8 mouse cellular contexts compared by ENCODE assay signal in the genomic region with DNA sequence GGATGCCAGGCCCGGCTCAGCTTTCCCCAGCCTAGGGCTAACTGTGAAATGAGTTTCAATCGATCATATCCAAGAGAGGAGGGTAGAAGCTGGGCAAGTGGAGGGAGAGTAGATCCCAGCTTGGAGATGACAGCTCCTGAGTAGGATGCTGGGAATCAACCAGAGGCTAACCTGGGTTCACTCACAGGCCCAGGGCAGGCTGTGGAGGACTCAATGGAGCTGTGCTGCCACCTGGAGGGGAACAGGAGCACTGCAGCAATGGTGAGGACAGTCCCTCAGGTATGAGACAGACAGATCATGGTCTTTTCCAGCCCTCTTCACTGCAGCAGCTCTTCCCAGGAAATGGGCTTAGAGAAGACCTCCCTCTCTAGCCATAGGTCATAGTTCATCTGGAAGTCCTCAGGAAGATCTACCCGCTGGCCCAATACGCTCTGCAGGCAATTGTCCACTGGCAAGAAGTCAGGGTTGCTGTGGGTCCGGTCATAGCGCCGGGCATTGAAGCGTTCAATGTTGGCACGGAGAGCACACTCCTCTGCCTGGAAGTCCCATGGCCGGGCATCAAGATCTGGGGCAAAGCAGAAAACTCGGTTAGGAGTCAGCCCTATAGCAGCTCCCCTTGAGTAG. TPM values are rescaled to one million over a fixed set of nuclear protein-coding genes. Genes with fewer than 3 reads are reported as not detected.
DNase-seq lines count a peak whose midpoint lies in the region; ATAC-seq lines count a peak whose summit lies in the region.

No protein-coding gene starts in this region.

- no peak overlapping the region for H3K9ac ChIP-seq in forebrain, embryonic 15.5 days (replicated peaks)
- H3K9ac ChIP-seq in hindbrain, embryonic 15.5 days, result no peak overlapping the region

- no peaks in the 10 kb centered on the region for H3K9me3 ChIP-seq in forebrain, embryonic 15.5 days
- no peaks in the 10 kb centered on the region for H3K9me3 ChIP-seq in hindbrain, embryonic 15.5 days

- 87% methylated on average over 11 of the region's 11 CpGs for WGBS in forebrain, embryonic 15.5 days
- 84% methylated on average over 11 of the region's 11 CpGs for WGBS in hindbrain, embryonic 15.5 days

- H3K27ac ChIP-seq in forebrain, embryonic 15.5 days (replicated peaks), result no peak overlapping the region
- no peak overlapping the region for H3K27ac ChIP-seq in hindbrain, embryonic 15.5 days (replicated peaks)

- H3K4me1 ChIP-seq in forebrain, embryonic 15.5 days, result no peaks in the 10 kb centered on the region
- no peaks in the 10 kb centered on the region for H3K4me1 ChIP-seq in hindbrain, embryonic 15.5 days (replicated peaks)

- H3K27me3 ChIP-seq in forebrain, embryonic 15.5 days, result no peaks in the 10 kb centered on the region
- H3K27me3 ChIP-seq in hindbrain, embryonic 15.5 days, result no peaks in the 10 kb centered on the region

- H3K4me3 ChIP-seq in forebrain, embryonic 15.5 days, result no peak overlapping the region
- no peak overlapping the region for H3K4me3 ChIP-seq in hindbrain, embryonic 15.5 days

- H3K4me2 ChIP-seq in forebrain, embryonic 15.5 days (replicated peaks), result no peak overlapping the region
- H3K4me2 ChIP-seq in hindbrain, embryonic 15.5 days, result no peak overlapping the region

- intact Hi-C loops in heart, postnatal 25 days (cut with DNase I), result loop anchor here (2.0 kb wide), 1 partner anchor 54 kb away; no protein-coding TSS in a partner anchor

- peak; percentile 72 for ATAC-seq in forebrain, embryonic 15.5 days (replicated peaks)
- ATAC-seq in hindbrain, embryonic 15.5 days (ENCODE audit: low FRiP score, low read depth), result peak; percentile 58; the same call in 1 of the 2 replicates
- peak; percentile 86 for ATAC-seq in megakaryocyte, adult 5-6 weeks (ENCODE audit: poor library complexity, severe bottlenecking)

- peak; percentile 92 for DNase-seq in heart, adult 11 months
- no peak for DNase-seq in heart, postnatal 25 days (ENCODE audit: low spot score)
- peak; percentile 60 for DNase-seq in cerebellum, adult 11 months
- DNase-seq in layer of hippocampus, postnatal 36 days, result peak; percentile 47 to 66
- DNase-seq in right cerebral cortex, postnatal 36 days (ENCODE audit: low spot score in 2 of 2), result peak; percentile 27 to 47

- H3K36me3 ChIP-seq in forebrain, embryonic 15.5 days, result peaks cover 73% of the 10 kb centered on the region
- H3K36me3 ChIP-seq in hindbrain, embryonic 15.5 days, result peaks cover 69% of the 10 kb centered on the region

RNA-seq across cellular contexts. Expression of a gene that starts 18.1 kb away (rescaled TPM):
- not detected for total RNA-seq in heart, postnatal 25 days (2021)
- not detected in 2 replicates for polyA plus RNA-seq in forebrain, embryonic 15.5 days (2015; fragmentation: Nextera tagmentation; extraction: Ambion mirVana)
- not detected in 2 replicates for polyA plus RNA-seq in hindbrain, embryonic 15.5 days (2015; fragmentation: Nextera tagmentation; extraction: Ambion mirVana)
- not detected for total RNA-seq in layer of hippocampus, postnatal 36 days (2021)
- not detected in 2 replicates for total RNA-seq in megakaryocyte, adult 5-6 weeks (2015)
- not detected in 2 replicates for total RNA-seq in megakaryocyte, adult 5-6 weeks (2017)

RNA-seq across cellular contexts. Expression of a gene that starts 18.2 kb away (rescaled TPM):
- total RNA-seq in heart, postnatal 25 days (2021), result not detected
- 2.5 and 3.1 TPM in 2 replicates for polyA plus RNA-seq in forebrain, embryonic 15.5 days (2015; fragmentation: Nextera tagmentation; extraction: Ambion mirVana)
- 0.16 and 1.1 TPM in 2 replicates for polyA plus RNA-seq in hindbrain, embryonic 15.5 days (2015; fragmentation: Nextera tagmentation; extraction: Ambion mirVana)
- total RNA-seq in layer of hippocampus, postnatal 36 days (2021), result under 1 TPM; 0.33 to 0.35 TPM
- not detected in 2 replicates for total RNA-seq in megakaryocyte, adult 5-6 weeks (2015)
- total RNA-seq in megakaryocyte, adult 5-6 weeks (2017), result not detected in 2 replicates

RNA-seq across cellular contexts. Expression of a gene that starts 18.5 kb away (rescaled TPM):
- 10 to 100 TPM; 18.8 to 21.9 TPM for total RNA-seq in heart, postnatal 25 days (2021)
- polyA plus RNA-seq in forebrain, embryonic 15.5 days (2015; fragmentation: Nextera tagmentation; extraction: Ambion mirVana), result 148 and 149 TPM in 2 replicates
- 141 and 157 TPM in 2 replicates for polyA plus RNA-seq in hindbrain, embryonic 15.5 days (2015; fragmentation: Nextera tagmentation; extraction: Ambion mirVana)
- total RNA-seq in layer of hippocampus, postnatal 36 days (2021), result 10 to 100 TPM; 68.4 to 70.0 TPM
- total RNA-seq in megakaryocyte, adult 5-6 weeks (2015), result 19.4 and 20.5 TPM in 2 replicates
- 17.0 and 19.2 TPM in 2 replicates for total RNA-seq in megakaryocyte, adult 5-6 weeks (2017)

RNA-seq across cellular contexts. Expression of a gene that starts 58.1 kb away (rescaled TPM):
- not detected for total RNA-seq in heart, postnatal 25 days (2021)
- polyA plus RNA-seq in forebrain, embryonic 15.5 days (2015; fragmentation: Nextera tagmentation; extraction: Ambion mirVana), result 0.13 TPM in 1 of 2 replicates, not detected in the other
- not detected in 2 replicates for polyA plus RNA-seq in hindbrain, embryonic 15.5 days (2015; fragmentation: Nextera tagmentation; extraction: Ambion mirVana)
- not detected for total RNA-seq in layer of hippocampus, postnatal 36 days (2021)
- total RNA-seq in megakaryocyte, adult 5-6 weeks (2015), result not detected in 2 replicates
- not detected in 2 replicates for total RNA-seq in megakaryocyte, adult 5-6 weeks (2017)
